Mouse (Mus musculus) CH12F3 (cell line): ENCODE results near the gene Tac4.

Source experiments
- in situ Hi-C: fragments of 300-500 bp; cut with MboI; formaldehyde crosslinking; loops from 2 replicates; pipeline ENCODE4 v1.14.3; 2020; ENCODE audit warnings: low sequenced_read_pairs

Gene Tac4

DNA sequence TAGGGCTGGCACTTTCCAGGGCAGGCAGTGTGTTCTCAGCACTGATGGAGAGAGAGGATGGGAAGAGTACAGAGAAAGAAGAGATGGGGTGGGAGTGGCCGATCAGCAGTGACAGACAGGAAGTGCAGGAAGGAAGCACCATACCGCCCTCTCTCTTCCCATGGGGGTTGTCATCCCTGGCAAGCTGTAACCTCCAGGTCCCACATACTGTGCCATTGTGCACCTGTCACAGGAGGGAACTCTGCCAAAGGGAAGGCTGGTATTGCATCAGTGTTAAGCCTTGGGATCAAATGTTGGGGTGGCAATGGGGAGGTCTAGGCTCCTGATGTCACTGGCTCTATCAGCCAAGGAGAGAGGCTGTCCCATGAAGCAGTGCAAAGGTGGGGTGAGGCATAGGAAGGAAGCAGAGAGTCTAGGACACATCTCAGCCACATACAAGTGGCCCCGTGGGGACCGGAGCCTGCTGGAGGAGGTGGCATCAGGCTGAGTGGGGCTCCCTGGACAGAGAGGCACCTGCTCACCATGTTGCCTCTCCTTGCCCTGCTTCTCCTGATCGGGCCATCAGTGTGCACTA is at the start of gene Tac4:
TSS of gene Tac4 (plus strand) at position 352 of the 574 bp plus-strand sequence.
- in situ Hi-C loops, result no loop called here

DNA sequence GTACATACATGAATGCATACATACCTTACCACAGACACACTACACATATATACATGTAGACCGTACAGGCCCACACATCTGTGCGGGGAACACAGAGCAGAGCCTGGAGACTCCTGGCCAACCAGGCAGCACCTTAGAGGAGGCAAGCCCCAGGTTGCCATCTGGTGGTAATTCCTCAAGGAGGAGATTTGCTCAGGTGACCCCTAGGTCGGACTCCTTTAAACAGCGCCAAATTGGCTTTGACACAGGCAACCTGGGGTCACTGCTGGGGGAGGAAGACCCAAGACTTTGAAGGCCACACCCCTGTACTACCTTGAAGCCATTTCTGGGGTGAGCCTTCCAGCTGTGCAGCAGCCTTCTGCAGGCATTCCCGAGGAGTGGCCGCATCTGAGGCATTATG is 47.7 kb upstream of the Tac4 start:
- in situ Hi-C loops, result no loop called here

GRCm38 (mm10) chr11:95214305-95214704 is 47.0 kb upstream of the Tac4 start:
- in situ Hi-C loops, result no loop called here

GRCm38 (mm10) chr11:95216193-95216592 is 45.1 kb upstream of the Tac4 start:
- in situ Hi-C loops, result no loop called here

GRCm38 (mm10) chr11:95219111-95219510 is 42.2 kb upstream of the Tac4 start:
- in situ Hi-C loops, result no loop called here

GRCm38 (mm10) chr11:95223473-95223872 is 37.9 kb upstream of the Tac4 start:
- in situ Hi-C loops, result no loop called here

GRCm38 (mm10) chr11:95224124-95224893 is 37.0 kb upstream of the Tac4 start:
- in situ Hi-C loops, result no loop called here

DNA sequence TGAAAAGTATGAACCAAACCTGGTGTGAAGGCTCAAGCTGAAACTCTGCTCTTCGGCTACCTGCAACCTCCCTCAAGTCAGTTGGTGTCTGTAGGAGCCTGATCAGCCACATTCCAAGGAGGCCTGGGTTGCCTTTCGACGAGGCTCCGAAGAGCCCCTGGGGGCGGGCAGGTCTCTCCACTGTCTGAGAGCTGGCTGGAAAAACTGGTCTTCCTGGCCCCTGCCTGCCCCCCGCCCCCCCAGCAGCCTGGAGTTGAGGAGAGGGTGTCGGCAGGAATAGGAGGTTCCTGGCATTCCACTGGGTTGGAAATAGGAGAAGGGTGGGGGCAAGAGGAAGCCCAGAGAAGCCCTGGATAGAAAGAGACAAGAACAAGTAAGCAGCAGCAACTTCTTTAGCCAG is 35.9 kb upstream of the Tac4 start:
- in situ Hi-C loops, result no loop called here

- in situ Hi-C loops, result no loop called here
Measured at GRCm38 (mm10) chr11:95227467-95227866, 33.9 kb upstream of the Tac4 start.

DNA sequence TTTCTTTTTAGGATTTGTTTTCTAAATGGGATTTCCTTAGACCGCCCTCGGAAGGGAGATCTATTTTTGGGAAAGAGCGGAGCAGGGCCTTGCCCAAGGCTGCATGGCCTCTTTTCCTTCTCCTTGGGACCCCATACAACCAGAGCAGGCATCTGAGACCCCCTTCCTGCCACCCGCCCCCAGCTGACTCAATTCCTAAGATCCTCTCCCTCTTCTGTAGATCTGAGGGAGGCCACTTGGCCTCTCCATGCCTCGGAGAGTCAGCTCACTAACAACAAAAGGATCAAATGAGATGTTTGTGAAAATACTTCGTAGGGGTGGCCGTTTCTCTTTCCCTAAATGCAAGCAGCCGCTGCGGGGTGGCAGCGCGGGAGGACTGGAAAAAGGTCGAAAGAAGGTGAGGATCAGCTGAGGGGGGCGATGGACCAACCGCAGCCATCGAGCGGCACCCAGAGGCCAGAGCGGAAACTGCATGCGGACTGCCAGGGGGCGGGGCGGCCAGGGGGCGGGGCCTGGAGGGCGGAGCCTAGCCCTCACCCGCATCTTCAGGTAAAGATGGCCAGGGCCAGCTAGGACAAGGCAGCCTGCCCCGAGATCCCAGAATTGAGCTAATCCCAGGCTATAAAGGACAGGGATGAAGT is 29.5 kb upstream of the Tac4 start:
- in situ Hi-C loops, result loop anchor here (5.0 kb wide), 1 partner anchor 115 kb away; no protein-coding TSS in a partner anchor

DNA sequence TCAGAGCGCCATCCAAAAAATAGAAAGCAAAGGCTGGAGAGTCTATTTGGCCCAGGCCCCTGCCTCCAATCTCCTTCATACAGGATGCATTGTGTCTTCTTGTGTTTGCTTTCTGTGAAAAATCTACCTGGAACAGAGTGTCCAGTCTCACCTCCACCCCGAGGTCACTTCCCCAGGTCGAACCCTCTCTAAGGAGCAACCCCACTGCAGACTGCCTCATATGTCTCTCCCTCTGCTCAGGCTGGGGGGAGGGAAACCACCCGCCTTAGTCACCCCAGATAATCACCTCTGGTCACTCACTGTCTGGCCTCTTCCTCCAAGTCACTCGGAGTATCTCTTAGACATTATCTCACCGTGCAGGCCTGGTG is 29.0 kb upstream of the Tac4 start:
- in situ Hi-C loops, result loop anchor here (5.0 kb wide), 1 partner anchor 115 kb away; no protein-coding TSS in a partner anchor

- in situ Hi-C loops, result no loop called here
Measured at GRCm38 (mm10) chr11:95238477-95238876, 22.9 kb upstream of the Tac4 start.

- in situ Hi-C loops, result no loop called here
Measured at GRCm38 (mm10) chr11:95242653-95243052, 18.7 kb upstream of the Tac4 start.

DNA sequence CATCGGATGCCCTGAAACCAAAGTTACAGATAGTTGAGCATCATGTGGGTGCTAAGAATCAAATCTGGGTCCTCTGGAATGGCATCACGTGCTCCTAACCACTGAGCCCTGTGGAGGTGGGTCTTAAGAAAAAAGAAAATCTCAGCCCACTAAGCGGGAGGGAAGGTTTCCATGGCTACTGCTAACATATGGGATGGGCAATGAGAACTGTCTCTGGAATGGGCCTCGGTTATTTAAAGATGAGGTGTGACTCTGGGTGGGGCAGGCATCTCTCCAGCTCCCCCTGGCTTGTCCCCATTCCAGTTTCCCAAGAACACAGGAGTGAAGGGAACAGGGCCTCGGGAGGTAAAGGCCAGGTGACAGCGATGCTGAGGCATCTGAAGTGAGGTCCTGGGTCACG is 15.9 kb upstream of the Tac4 start:
- in situ Hi-C loops, result no loop called here

DNA sequence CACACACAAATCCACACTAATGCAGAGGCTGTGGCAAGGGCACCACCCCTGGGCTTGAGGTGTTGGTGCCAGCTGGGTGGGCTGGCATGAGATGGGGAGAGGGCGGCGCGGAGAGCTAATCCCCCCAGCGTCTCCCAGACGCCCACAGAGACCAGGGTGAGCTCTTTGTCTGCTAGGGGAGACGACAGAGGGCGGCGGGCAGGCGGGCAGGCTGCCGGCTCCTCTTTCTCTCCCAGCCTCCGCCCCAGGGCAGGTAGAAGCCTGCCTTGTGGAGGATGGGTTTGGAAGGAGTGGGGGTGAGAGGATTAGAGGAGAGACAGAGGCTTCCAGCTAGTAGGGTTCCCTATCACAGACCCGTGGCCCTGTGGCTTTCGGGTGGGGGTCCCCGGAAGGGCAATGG is 14.3 kb upstream of the Tac4 start:
- in situ Hi-C loops, result no loop called here

- in situ Hi-C loops, result loop anchor here (10.0 kb wide), 1 partner anchor 275 kb away; no protein-coding TSS in a partner anchor
Measured at GRCm38 (mm10) chr11:95250110-95250509, 11.2 kb upstream of the Tac4 start.

DNA sequence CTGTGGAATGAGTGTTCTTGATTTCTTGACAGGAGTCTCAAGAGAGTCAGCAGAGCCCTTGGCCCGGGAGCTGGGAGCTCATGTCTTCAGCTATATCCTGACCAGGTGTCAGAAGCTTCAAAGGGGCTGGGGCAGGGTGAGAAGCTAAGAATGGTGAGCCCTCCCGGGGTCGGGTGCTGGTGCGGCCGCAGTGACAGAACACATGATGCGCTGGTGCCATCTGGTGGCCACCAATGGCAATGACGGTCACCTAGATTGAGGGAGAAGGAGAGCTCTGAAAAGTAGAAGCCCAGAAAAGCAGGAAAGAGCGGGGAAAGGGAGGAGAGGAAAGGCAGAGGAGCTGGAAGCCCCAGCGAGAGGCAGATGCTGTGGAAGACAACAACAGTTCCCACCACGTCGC is 10.0 kb upstream of the Tac4 start:
- in situ Hi-C loops, result loop anchor here (10.0 kb wide), 1 partner anchor 274 kb away; no protein-coding TSS in a partner anchor

- in situ Hi-C loops, result loop anchor here (10.0 kb wide), 1 partner anchor 273 kb away; no protein-coding TSS in a partner anchor
Measured at GRCm38 (mm10) chr11:95252104-95252503, 9.2 kb upstream of the Tac4 start.

GRCm38 (mm10) chr11:95254165-95254564 is 7.2 kb upstream of the Tac4 start:
- in situ Hi-C loops, result loop anchor here (10.0 kb wide), 1 partner anchor 271 kb away; no protein-coding TSS in a partner anchor

- in situ Hi-C loops, result loop anchor here (10.0 kb wide), 1 partner anchor 269 kb away; no protein-coding TSS in a partner anchor
Measured at GRCm38 (mm10) chr11:95255747-95256146, 5.6 kb upstream of the Tac4 start.

- in situ Hi-C loops, result loop anchor here (10.0 kb wide), 1 partner anchor 267 kb away; no protein-coding TSS in a partner anchor
Measured at GRCm38 (mm10) chr11:95257930-95258329, 3.4 kb upstream of the Tac4 start.
